Mouse (Mus musculus): Measurements from ENCODE around the gene Foxp1.

Foxp1 gene

GRCm38 (mm10) chr6:99251924-99252323 is 270.6 kb downstream of the Foxp1 start:
- no peak for DNase-seq

- no peak for DNase-seq
Measured at GRCm38 (mm10) chr6:99251222-99251621, 271.3 kb downstream of the Foxp1 start.

GRCm38 (mm10) chr6:99249496-99250030 is 273.0 kb downstream of the Foxp1 start:
- DNase-seq = no peak

GRCm38 (mm10) chr6:99248396-99248795 is 274.1 kb downstream of the Foxp1 start:
- no peak for DNase-seq

- DNase-seq = no peak
Measured at GRCm38 (mm10) chr6:99241625-99242395, 280.7 kb downstream of the Foxp1 start.

GRCm38 (mm10) chr6:99240764-99241163 is 281.8 kb downstream of the Foxp1 start:
- DNase-seq = no peak

GRCm38 (mm10) chr6:99235588-99235987 is 286.9 kb downstream of the Foxp1 start:
- DNase-seq = no peak

GRCm38 (mm10) chr6:99233411-99233810 is 289.1 kb downstream of the Foxp1 start:
- DNase-seq = no peak

GRCm38 (mm10) chr6:99228336-99228870 is 294.1 kb downstream of the Foxp1 start:
- no peak for DNase-seq

GRCm38 (mm10) chr6:99221147-99221546 is 301.4 kb downstream of the Foxp1 start:
- no peak for DNase-seq

GRCm38 (mm10) chr6:99220472-99220871 is 302.0 kb downstream of the Foxp1 start:
- DNase-seq = no peak

GRCm38 (mm10) chr6:99217846-99218245 is 304.7 kb downstream of the Foxp1 start:
- no peak for DNase-seq

- DNase-seq = no peak
Measured at GRCm38 (mm10) chr6:99217155-99217554, 305.4 kb downstream of the Foxp1 start.

- DNase-seq = no peak
Measured at GRCm38 (mm10) chr6:99212461-99212860, 310.1 kb downstream of the Foxp1 start.

GRCm38 (mm10) chr6:99211663-99212333 is 310.7 kb downstream of the Foxp1 start:
- no peak for DNase-seq

- DNase-seq = no peak
Measured at GRCm38 (mm10) chr6:99210161-99210560, 312.4 kb downstream of the Foxp1 start.

- DNase-seq = no peak
Measured at GRCm38 (mm10) chr6:99207226-99207885, 315.2 kb downstream of the Foxp1 start.

- no peak for DNase-seq
Measured at GRCm38 (mm10) chr6:99206437-99206870, 316.1 kb downstream of the Foxp1 start.

- no peak for DNase-seq
Measured at GRCm38 (mm10) chr6:99205587-99206436, 316.7 kb downstream of the Foxp1 start.

GRCm38 (mm10) chr6:99204780-99205586 is 317.5 kb downstream of the Foxp1 start:
- no peak for DNase-seq

GRCm38 (mm10) chr6:99204052-99204779 is 318.3 kb downstream of the Foxp1 start:
- DNase-seq = no peak
